Mouse (Mus musculus) MEL (cell line): ENCODE data around the gene St7l. TPM values are rescaled to one million over a fixed set of nuclear protein-coding genes. Genes with fewer than 3 reads are reported as not detected.
A peak's percentile ranks its signal among the peaks of the same experiment; 100 is the strongest.

Experiments used
- DNase-seq: peaks from one replicate; pipeline ENCODE4 v3.0.0; 2011; ENCODE audit warnings: low read depth, low spot score
- H3K27ac ChIP-seq: 2 replicates; pipeline ENCODE4 v1.5.1; 2012; ENCODE audit warnings: low read depth, mild to moderate bottlenecking, control low read depth, low read length, moderate library complexity; ENCODE audit not compliant: control insufficient read depth
- H3K27me3 ChIP-seq, 2 experiments: fragments of 150-350 bp in 1 of 2; sonication (generic) in 1 of 2; 2 replicates each; pipeline ENCODE4 v1.6.1; 2012; ENCODE audit warnings: low read length in 2 of 2, mild to moderate bottlenecking in 2 of 2, improper control_type of control experiment in 1 of 2, moderate library complexity in 1 of 2; ENCODE audit not compliant: insufficient read depth in 2 of 2, control insufficient read depth in 1 of 2
- H3K36me3 ChIP-seq, 2 experiments: 2 replicates each; pipeline ENCODE4 v1.6.1; 2012 to 2014; ENCODE audit warnings: low read length in 2 of 2, improper control_type of control experiment in 1 of 2, inconsistent platforms in 1 of 2, mild to moderate bottlenecking in 1 of 2; ENCODE audit not compliant: insufficient read depth in 2 of 2, control insufficient read depth in 1 of 2
- H3K4me1 ChIP-seq, 2 experiments: fragments of 150-350 bp in 1 of 2; sonication (generic) in 1 of 2; 2 replicates each; pipeline ENCODE4 v1.6.1; 2012; ENCODE audit warnings: low read length in 2 of 2, improper control_type of control experiment in 1 of 2, mild to moderate bottlenecking in 1 of 2; ENCODE audit not compliant: insufficient read depth in 2 of 2, control insufficient read depth in 1 of 2
- H3K4me3 ChIP-seq, 2 experiments: fragments of 150-350 bp in 1 of 2; sonication (generic) in 1 of 2; 2 replicates each; pipeline ENCODE4 v1.5.1; 2012; ENCODE audit warnings: low read depth in 2 of 2, low read length in 2 of 2, mild to moderate bottlenecking in 2 of 2, moderate library complexity in 2 of 2, control low read depth in 1 of 2, improper control_type of control experiment in 1 of 2; ENCODE audit not compliant: control insufficient read depth in 1 of 2, insufficient read depth in 1 of 2
- H3K79me2 ChIP-seq: 2 replicates; pipeline ENCODE4 v1.6.1; 2012; ENCODE audit warnings: mild to moderate bottlenecking, low read length, moderate library complexity; ENCODE audit not compliant: control insufficient read depth, poor library complexity, insufficient read depth
- H3K9ac ChIP-seq: 2 replicates; pipeline ENCODE4 v1.6.1; 2012; ENCODE audit warnings: low read depth, mild to moderate bottlenecking, control low read depth, low read length, moderate library complexity; ENCODE audit not compliant: control insufficient read depth, poor library complexity, severe bottlenecking
- H3K9me3 ChIP-seq: fragments of 150-350 bp; sonication (generic); replicated peaks from 2 replicates; pipeline ENCODE4 v1.6.1; 2012; ENCODE audit warnings: mild to moderate bottlenecking, low read length, improper control_type of control experiment, moderate library complexity; ENCODE audit not compliant: insufficient read depth
- BHLHE40 ChIP-seq: IDR thresholded peaks from 2 replicates; pipeline ENCODE4 v1.6.1; 2012; ENCODE audit warnings: low read depth, mild to moderate bottlenecking, inconsistent platforms, low read length, improper control_type of control experiment, borderline replicate concordance
- CHD1 ChIP-seq: IDR thresholded peaks from 2 replicates; pipeline ENCODE4 v1.6.1; 2012; ENCODE audit warnings: low read depth, mild to moderate bottlenecking, inconsistent platforms, low read length, improper control_type of control experiment
- CHD2 ChIP-seq: IDR thresholded peaks from 2 replicates; pipeline ENCODE4 v1.6.1; 2011; ENCODE audit warnings: low read length, improper control_type of control experiment
- E2F4 ChIP-seq: IDR thresholded peaks from 2 replicates; pipeline ENCODE4 v1.6.1; 2011; ENCODE audit warnings: low read depth, low read length, improper control_type of control experiment, borderline replicate concordance
- ELF1 ChIP-seq: IDR thresholded peaks from 2 replicates; pipeline ENCODE4 v1.6.1; 2014; ENCODE audit warnings: low read depth, mild to moderate bottlenecking, inconsistent platforms, low read length, improper control_type of control experiment, moderate library complexity
- EP300 ChIP-seq, 2 experiments: IDR thresholded peaks; 2 replicates each; pipeline ENCODE4 v1.6.1; 2011; ENCODE audit warnings: improper control_type of control experiment in 2 of 2, low read length in 2 of 2, low read depth in 1 of 2, mild to moderate bottlenecking in 1 of 2
- ETS1 ChIP-seq: IDR thresholded peaks from 2 replicates; pipeline ENCODE4 v1.6.1; 2012; ENCODE audit warnings: low read depth, mild to moderate bottlenecking, inconsistent platforms, low read length, improper control_type of control experiment, moderate library complexity
- GABPA ChIP-seq: IDR thresholded peaks from 2 replicates; pipeline ENCODE4 v1.6.1; 2012; ENCODE audit warnings: low read depth, mild to moderate bottlenecking, inconsistent platforms, low read length, improper control_type of control experiment, moderate library complexity
- HCFC1 ChIP-seq: IDR thresholded peaks from 2 replicates; pipeline ENCODE4 v1.6.1; 2012; ENCODE audit warnings: low read depth, mild to moderate bottlenecking, inconsistent platforms, low read length, improper control_type of control experiment, moderate library complexity
- JUND ChIP-seq: IDR thresholded peaks from 2 replicates; pipeline ENCODE4 v1.6.1; 2011; ENCODE audit warnings: low read depth, mild to moderate bottlenecking, improper control_type of control experiment, low read length
- KAT2A ChIP-seq: conservative IDR thresholded peaks from 2 replicates; pipeline ENCODE4 v1.6.1; 2012; ENCODE audit warnings: low read depth, low read length, improper control_type of control experiment, inconsistent platforms
- MAFK ChIP-seq: IDR thresholded peaks from 2 replicates; pipeline ENCODE4 v1.6.1; 2011; ENCODE audit warnings: low read depth, mild to moderate bottlenecking, low read length, improper control_type of control experiment, borderline replicate concordance
- MAX ChIP-seq: IDR thresholded peaks from 2 replicates; pipeline ENCODE4 v1.6.1; 2011; ENCODE audit warnings: low read length, improper control_type of control experiment
- MAZ ChIP-seq: IDR thresholded peaks from 2 replicates; pipeline ENCODE4 v1.6.1; 2012; ENCODE audit warnings: low read depth, mild to moderate bottlenecking, inconsistent platforms, low read length, improper control_type of control experiment
- MEF2A ChIP-seq: IDR thresholded peaks from 2 replicates; pipeline ENCODE4 v1.6.1; 2014; ENCODE audit warnings: low read depth, mild to moderate bottlenecking, inconsistent platforms, low read length, improper control_type of control experiment; ENCODE audit not compliant: poor library complexity, insufficient replicate concordance, severe bottlenecking; ENCODE audit errors: extremely low read depth
- MXI1 ChIP-seq: IDR thresholded peaks from 2 replicates; pipeline ENCODE4 v1.6.1; 2011; ENCODE audit warnings: mild to moderate bottlenecking, low read depth, low read length, improper control_type of control experiment
- MYB ChIP-seq: IDR thresholded peaks from 2 replicates; pipeline ENCODE4 v1.6.1; 2011; ENCODE audit warnings: mild to moderate bottlenecking, low read depth, low read length, improper control_type of control experiment
- NELFE ChIP-seq: IDR thresholded peaks from 2 replicates; pipeline ENCODE4 v1.6.1; 2011; ENCODE audit warnings: low read depth, low read length, improper control_type of control experiment
- NRF1 ChIP-seq: IDR thresholded peaks from 2 replicates; pipeline ENCODE4 v1.6.1; 2014; ENCODE audit warnings: low read depth, mild to moderate bottlenecking, inconsistent platforms, low read length, improper control_type of control experiment, moderate library complexity; ENCODE audit not compliant: poor library complexity, insufficient read depth, severe bottlenecking
- POLR2A ChIP-seq, 2 experiments: IDR thresholded peaks; 2 replicates each; pipeline ENCODE4 v1.6.1; 2011 to 2012; ENCODE audit warnings: low read length in 2 of 2, mild to moderate bottlenecking in 2 of 2, control low read depth in 1 of 2, improper control_type of control experiment in 1 of 2, low read depth in 1 of 2, moderate library complexity in 1 of 2; ENCODE audit not compliant: control insufficient read depth in 1 of 2, insufficient read depth in 1 of 2, poor library complexity in 1 of 2
- POLR2AphosphoS2 ChIP-seq: IDR thresholded peaks from 2 replicates; pipeline ENCODE4 v1.6.1; 2011; ENCODE audit warnings: low read length, improper control_type of control experiment
- POLR2AphosphoS5 ChIP-seq: IDR thresholded peaks from 2 replicates; pipeline ENCODE4 v1.6.1; 2012; ENCODE audit warnings: low read depth, borderline replicate concordance, mild to moderate bottlenecking, inconsistent platforms, low read length, moderate library complexity, mixed read lengths
- RCOR1 ChIP-seq: IDR thresholded peaks from 2 replicates; pipeline ENCODE4 v1.6.1; 2012; ENCODE audit warnings: low read depth, mild to moderate bottlenecking, inconsistent platforms, low read length, improper control_type of control experiment
- SMC3 ChIP-seq: IDR thresholded peaks from 2 replicates; pipeline ENCODE4 v1.6.1; 2011; ENCODE audit warnings: low read depth, low read length, improper control_type of control experiment
- TAL1 ChIP-seq: IDR thresholded peaks from 2 replicates; pipeline ENCODE4 v1.6.1; 2012; ENCODE audit warnings: mild to moderate bottlenecking, inconsistent platforms, low read length, moderate library complexity, mixed read lengths
- TBP ChIP-seq: IDR thresholded peaks from 2 replicates; pipeline ENCODE4 v1.8.0; 2011; ENCODE audit warnings: low read depth, low read length, improper control_type of control experiment
- TCF12 ChIP-seq: IDR thresholded peaks from 2 replicates; pipeline ENCODE4 v1.6.1; 2014; ENCODE audit warnings: low read depth, mild to moderate bottlenecking, inconsistent platforms, low read length, improper control_type of control experiment, moderate library complexity
- UBTF ChIP-seq: IDR thresholded peaks from 2 replicates; pipeline ENCODE4 v1.6.1; 2012; ENCODE audit warnings: low read depth, mild to moderate bottlenecking, inconsistent platforms, low read length, improper control_type of control experiment, moderate library complexity, borderline replicate concordance; ENCODE audit not compliant: insufficient read depth
- USF1 ChIP-seq: IDR thresholded peaks from 2 replicates; pipeline ENCODE4 v1.6.1; 2014; ENCODE audit warnings: low read depth, mild to moderate bottlenecking, inconsistent platforms, low read length, improper control_type of control experiment, moderate library complexity
- USF2 ChIP-seq, 2 experiments: IDR thresholded peaks; 2 replicates each; pipeline ENCODE4 v1.6.1; 2011 to 2012; ENCODE audit warnings: improper control_type of control experiment in 2 of 2, low read length in 2 of 2, borderline replicate concordance in 1 of 2, inconsistent platforms in 1 of 2, low read depth in 1 of 2, mild to moderate bottlenecking in 1 of 2; ENCODE audit not compliant: insufficient read depth in 1 of 2
- ZC3H11A ChIP-seq: IDR thresholded peaks from 2 replicates; pipeline ENCODE4 v1.6.1; 2012; ENCODE audit warnings: low read depth, mild to moderate bottlenecking, inconsistent platforms, low read length, improper control_type of control experiment
- ZKSCAN1 ChIP-seq: IDR thresholded peaks from 2 replicates; pipeline ENCODE4 v1.6.1; 2012; ENCODE audit warnings: low read depth, mild to moderate bottlenecking, inconsistent platforms, low read length, improper control_type of control experiment, moderate library complexity
- ZMIZ1 ChIP-seq: IDR thresholded peaks from 2 replicates; pipeline ENCODE4 v1.6.1; 2012; ENCODE audit warnings: low read depth, mild to moderate bottlenecking, inconsistent platforms, low read length, improper control_type of control experiment, moderate library complexity
- polyA plus RNA-seq, 2 experiments: library from polyadenylated mRNA; stranded (reverse) in 1 of 2; unstranded in 1 of 2; fragments of >175 nt in 1 of 2; fragments of >200 nt in 1 of 2; gene quantifications; 2 replicates each; pipeline versions ENCODE4 v1.2.1 to v1.2.4; 2012; ENCODE audit warnings: low replicate concordance in 2 of 2, low read depth in 1 of 2; ENCODE audit not compliant: insufficient read length in 2 of 2, insufficient read depth in 1 of 2, missing spikeins in 1 of 2
- total RNA-seq: library from RNA; depleted of rRNA; stranded (reverse); fragments of 300-350 nt; gene quantifications from 2 replicates; pipeline ENCODE4 v1.2.3, GENCODE M21; 2012; rRNA removed

The St7l gene
- total RNA-seq (7.9 and 8.6 TPM in 2 replicates), polyA plus RNA-seq (1 to 10 TPM in 1 of 2 experiments, not detected in 1; 8.0 TPM)

DNA sequence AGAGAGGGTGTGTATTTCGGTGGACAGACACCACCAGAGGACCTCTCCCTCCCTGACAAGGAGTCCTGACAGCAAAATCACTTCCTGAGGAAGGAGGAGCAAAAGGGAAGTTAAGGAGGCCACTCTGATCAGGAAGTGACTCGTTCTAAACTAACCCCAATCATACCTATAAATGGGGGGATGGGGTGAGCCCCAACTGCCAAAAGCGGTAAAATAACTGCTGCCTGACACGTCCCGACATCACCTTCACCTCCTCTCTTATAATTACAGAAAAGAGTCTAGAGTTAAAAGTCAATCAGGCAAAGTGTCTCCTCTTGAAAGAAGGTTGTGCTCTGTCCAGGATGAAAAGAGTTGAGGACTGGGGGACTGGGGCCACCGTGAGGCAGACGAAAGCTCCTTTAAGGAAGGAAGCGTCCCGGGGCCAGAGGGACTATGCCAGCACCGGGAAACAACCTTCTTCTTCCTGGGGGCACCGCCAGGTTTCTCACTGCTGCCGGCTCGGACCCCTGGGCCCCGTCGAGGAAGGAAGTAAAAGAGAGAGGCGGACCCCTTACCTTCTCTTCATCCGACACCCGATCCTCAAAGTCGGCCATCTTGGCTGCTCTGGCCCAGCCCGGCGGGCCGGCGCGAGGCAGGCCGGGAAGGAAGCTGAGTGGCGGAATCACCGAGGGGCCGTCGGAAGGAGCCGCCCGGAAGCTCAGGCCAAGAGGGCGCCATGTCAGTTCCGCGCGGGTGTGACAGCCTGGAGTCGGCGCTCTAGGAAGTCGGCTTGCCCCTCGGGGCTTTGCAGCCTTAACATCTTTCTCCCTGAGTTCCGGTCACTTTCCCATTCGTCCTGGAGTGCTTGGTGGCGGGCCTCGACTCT lies at the start of gene St7l, which contains the start of gene Capza1:
TSS of gene St7l (plus strand) at position 220 of the 865 bp plus-strand sequence.
TSS of gene Capza1 (minus strand) at position 720 of the 865 bp plus-strand sequence.
- H3K36me3 ChIP-seq: peaks cover 0 to 44% of the 10 kb centered on the region in 2 experiments; a peak in 2 of 4 replicates
- H3K4me1 ChIP-seq: peaks cover 6 to 22% of the 10 kb centered on the region in 2 experiments; a peak in 3 of 4 replicates
- H3K4me3 ChIP-seq: peak within 1 kb of the TSS; percentile 68 to 99
- DNase-seq: peak; percentile 89
- no peaks in the 10 kb centered on the region for H3K27me3 ChIP-seq
- H3K79me2 ChIP-seq: peaks cover 58% of the 10 kb centered on the region
- H3K9ac ChIP-seq: peak within 1 kb of the TSS; percentile 95
- H3K9me3 ChIP-seq: no peaks in the 10 kb centered on the region
- H3K27ac ChIP-seq: peak within 1 kb of the TSS; percentile 93
- TF ChIP-seq SMC3 (0 out of 2 replicates have a peak, but pooled peaks have one; percentile 1), BHLHE40 (peak; percentile 33; the same call in 1 of the 2 replicates), POLR2AphosphoS2 (peak; percentile 75; the same call in 1 of the 2 replicates), HCFC1 (peak; percentile 83), POLR2AphosphoS5 (no peak), EP300 (IDR thresholded peaks at IDR 0.05; ENCODE audit: low read depth in 1 of 2, low read length in 2 of 2) (peak; percentile 58 to 82), MYB (peak; percentile 98), KAT2A (peak; percentile 41; the same call in 1 of the 2 replicates), UBTF (0 out of 2 replicates have a peak, but pooled peaks have one; percentile 1), JUND (no peak), ZKSCAN1 (no peak), ELF1 (peak; percentile 84), E2F4 (peak; percentile 42), NRF1 (0 out of 2 replicates have a peak, but pooled peaks have one; percentile 9), MAFK (no peak), ZC3H11A (no peak), ETS1 (peak; percentile 76), USF1 (no peak), MAZ (peak; percentile 64), USF2 (IDR thresholded peaks at IDR 0.05; ENCODE audit: borderline replicate concordance in 1 of 2, insufficient read depth in 1 of 2, low read depth in 1 of 2, low read length in 2 of 2) (no peak), TAL1 (no peak), POLR2A (IDR thresholded peaks at IDR 0.05; ENCODE audit: control insufficient read depth in 1 of 2, insufficient read depth in 1 of 2, low read depth in 1 of 2, low read length in 2 of 2, poor library complexity in 1 of 2) (peak; percentile 69 to 78), CHD2 (peak; percentile 65), TBP (peak; percentile 87), NELFE (peak; percentile 74), GABPA (no peak), TCF12 (peak; percentile 62; the same call in 1 of the 2 replicates), MAX (peak; percentile 50; the same call in 1 of the 2 replicates), ZMIZ1 (peak; percentile 61), MXI1 (peak; percentile 60), CHD1 (no peak; the same call in 1 of the 2 replicates), RCOR1 (peak; percentile 54; the same call in 1 of the 2 replicates), MEF2A (no peak)
